Mouse (Mus musculus) bone marrow, adult 2 months (tissue): ENCODE measurements around the gene Cass4. TPM values are rescaled to one million over a fixed set of nuclear protein-coding genes. Genes with fewer than 3 reads are reported as not detected.

Experiments used
- H3K27ac ChIP-seq: fragments of 200-500 bp; 2 replicates; pipeline ENCODE4 v1.5.1; 2012; ENCODE audit warnings: low read depth, mild to moderate bottlenecking, control low read depth, inconsistent platforms, low read length; ENCODE audit not compliant: control insufficient read depth, poor library complexity, insufficient read depth
- H3K4me1 ChIP-seq: fragments of 200-500 bp; 2 replicates; pipeline ENCODE4 v1.6.1; 2011; ENCODE audit warnings: low read length; ENCODE audit not compliant: control insufficient read depth, insufficient read depth
- H3K4me3 ChIP-seq: fragments of 200-500 bp; replicated peaks from 2 replicates; pipeline ENCODE3; 2011; ENCODE audit warnings: mild to moderate bottlenecking, low read depth, low read length, control low read depth; ENCODE audit not compliant: control insufficient read depth
- CTCF ChIP-seq: fragments of 200-500 bp; IDR thresholded peaks from 2 replicates; pipeline ENCODE4 v1.5.1; 2011; ENCODE audit warnings: low read length, control low read depth; ENCODE audit not compliant: control insufficient read depth, insufficient read depth
- POLR2A ChIP-seq: fragments of 200-500 bp; IDR thresholded peaks from 2 replicates; pipeline ENCODE4 v1.6.1; 2011; ENCODE audit warnings: low read depth, mild to moderate bottlenecking, control low read depth, low read length, borderline replicate concordance; ENCODE audit not compliant: control insufficient read depth
- WGBS: fragments of 180-500 bp; shearing (Covaris S2); methylation state at CpG from one replicate; pipeline ENCODE4 v1.1.7; 2018; 5-methylcytosine and 5-hydroxymethylcytosine counted together
- polyA plus RNA-seq: library from polyadenylated mRNA; stranded (reverse); fragments of >200 nt; gene quantifications from 2 replicates; pipeline ENCODE4 v1.2.4, GENCODE M21; 2011; ENCODE audit warnings: low replicate concordance; ENCODE audit not compliant: missing spikeins, insufficient read depth, insufficient read length

Cass4 gene
- polyA plus RNA-seq, 1 experiment, result 6.6 TPM

DNA sequence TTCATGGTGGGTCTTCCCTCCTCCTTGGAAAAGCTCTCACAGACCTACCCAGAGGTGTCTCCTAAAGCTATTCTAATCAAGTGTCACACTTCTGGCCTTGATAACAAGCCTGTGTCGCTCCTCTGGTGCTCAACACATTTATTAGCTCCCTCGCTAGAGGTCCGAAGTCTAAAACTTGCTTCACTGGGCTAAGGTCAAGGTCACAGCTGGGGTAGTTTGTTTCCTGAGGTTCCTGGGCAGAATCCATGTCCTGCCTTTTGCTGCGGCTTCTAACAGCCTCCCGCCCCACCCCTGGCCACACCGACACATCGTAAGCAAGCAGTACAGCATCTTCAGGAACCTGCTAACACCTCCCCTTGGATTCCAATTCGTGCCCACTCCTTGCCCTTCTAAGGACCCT is 42.8 kb upstream of the Cass4 start:
- H3K4me3 ChIP-seq, result no peak overlapping the region
- H3K4me1 ChIP-seq, result peaks cover 3% of the 10 kb centered on the region
- H3K27ac ChIP-seq, result no peak overlapping the region
- TF ChIP-seq CTCF (no peak), POLR2A (no peak)
- 84% methylated on average over 8 of the region's 8 CpGs for WGBS

DNA sequence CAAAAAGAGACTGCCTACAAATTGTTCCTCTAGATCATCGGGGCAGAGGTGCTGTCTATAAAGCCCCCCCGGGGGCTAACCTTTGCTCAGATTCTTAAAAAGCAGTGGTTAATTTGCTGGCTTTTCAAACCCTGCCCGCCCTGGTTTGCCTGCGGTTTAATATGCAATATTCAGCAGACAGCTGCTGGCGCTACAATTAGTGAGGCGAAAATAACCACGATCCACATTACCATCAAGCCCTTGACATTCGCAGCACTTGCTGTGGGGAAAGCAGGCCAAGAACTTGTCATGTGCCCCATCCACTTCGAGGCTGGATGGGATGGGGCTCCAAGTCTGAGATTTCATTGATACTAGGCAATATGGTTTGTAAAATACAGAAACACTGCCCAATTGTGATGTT is 40.4 kb upstream of the Cass4 start:
- 89% methylated on average over 9 of the region's 9 CpGs for WGBS
- Histone ChIP-seq H3K4me1 (peaks cover 3% of the 10 kb centered on the region), H3K27ac (no peak overlapping the region), H3K4me3 (no peak overlapping the region)
- TF ChIP-seq POLR2A (no peak), CTCF (no peak)

DNA sequence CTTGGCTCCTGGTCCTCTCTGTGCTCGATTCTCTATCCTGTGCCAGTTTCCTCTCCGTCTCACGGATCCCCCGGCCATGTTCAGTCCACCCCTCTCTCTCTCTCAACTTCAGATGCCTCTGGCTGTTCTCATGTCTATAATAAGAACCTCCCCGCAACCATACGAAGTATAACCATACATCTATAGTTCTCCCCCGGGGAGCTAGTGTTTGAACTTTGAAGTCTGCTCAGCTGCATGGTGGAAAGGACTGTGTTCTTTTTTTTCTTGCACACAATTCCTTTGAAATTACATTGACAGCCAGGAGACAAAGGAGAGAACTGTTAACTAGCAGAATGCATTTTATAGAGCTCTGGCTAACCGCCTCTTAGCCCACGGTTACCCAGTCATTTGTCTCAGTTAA is 38.8 kb upstream of the Cass4 start:
- Histone ChIP-seq H3K4me3 (no peak overlapping the region), H3K27ac (no peak overlapping the region), H3K4me1 (peaks cover under 1% of the 10 kb centered on the region; the same call in 1 of the 2 replicates)
- 90% methylated on average over 9 of the region's 9 CpGs for WGBS
- TF ChIP-seq CTCF (no peak), POLR2A (no peak)

DNA sequence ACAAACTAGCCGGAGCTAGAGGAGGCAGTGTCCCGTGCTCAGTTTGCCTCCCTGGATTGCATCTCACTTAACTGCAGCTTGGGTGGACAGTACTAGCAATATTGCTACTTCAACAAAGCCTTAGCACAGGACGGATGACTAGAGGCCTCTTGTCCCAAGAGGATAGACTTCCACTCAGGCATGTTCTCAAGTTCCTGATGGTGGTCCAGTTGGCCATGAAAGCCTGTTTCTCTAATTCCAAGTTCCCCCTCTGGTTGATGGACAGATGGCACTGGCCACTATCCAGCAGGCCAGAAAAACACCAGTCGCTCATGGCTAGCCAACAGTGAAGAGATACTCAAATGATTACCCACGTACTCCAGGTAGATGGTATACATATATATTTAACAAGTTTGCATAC is 37.8 kb upstream of the Cass4 start:
- TF ChIP-seq CTCF (no peak), POLR2A (no peak)
- no peak overlapping the region for H3K27ac ChIP-seq
- 90% methylated on average over 5 of the region's 5 CpGs for WGBS

DNA sequence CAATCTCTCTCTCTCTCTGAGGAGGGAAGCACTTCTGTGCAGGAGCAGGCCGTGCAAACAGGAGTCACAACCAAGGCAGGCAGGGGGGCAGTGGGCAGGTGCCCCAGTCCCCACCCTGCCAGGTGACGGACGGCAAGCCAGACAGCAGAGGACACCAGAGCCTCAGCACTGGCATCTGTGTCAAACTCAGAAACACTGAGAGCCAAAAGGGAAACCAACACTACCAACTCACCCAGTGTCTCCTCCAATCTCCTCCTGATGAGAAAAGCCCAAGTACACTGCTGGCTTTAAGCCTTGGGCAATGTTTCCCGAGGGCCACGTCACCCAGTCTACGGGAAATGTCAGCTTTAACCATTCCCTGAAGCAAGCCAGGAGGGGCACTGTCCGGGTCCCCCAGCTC is 30.4 kb upstream of the Cass4 start:
- TF ChIP-seq POLR2A (no peak), CTCF (no peak)
- H3K4me1 ChIP-seq, result no peaks in the 10 kb centered on the region
- 91% methylated on average over 7 of the region's 7 CpGs for WGBS
- no peak overlapping the region for H3K4me3 ChIP-seq
- H3K27ac ChIP-seq, result no peak overlapping the region

More for the DNA sequence above, 37.8 kb upstream of the Cass4 start:
- Histone ChIP-seq H3K4me1 (no peaks in the 10 kb centered on the region; the same call in 1 of the 2 replicates), H3K4me3 (no peak overlapping the region)

DNA sequence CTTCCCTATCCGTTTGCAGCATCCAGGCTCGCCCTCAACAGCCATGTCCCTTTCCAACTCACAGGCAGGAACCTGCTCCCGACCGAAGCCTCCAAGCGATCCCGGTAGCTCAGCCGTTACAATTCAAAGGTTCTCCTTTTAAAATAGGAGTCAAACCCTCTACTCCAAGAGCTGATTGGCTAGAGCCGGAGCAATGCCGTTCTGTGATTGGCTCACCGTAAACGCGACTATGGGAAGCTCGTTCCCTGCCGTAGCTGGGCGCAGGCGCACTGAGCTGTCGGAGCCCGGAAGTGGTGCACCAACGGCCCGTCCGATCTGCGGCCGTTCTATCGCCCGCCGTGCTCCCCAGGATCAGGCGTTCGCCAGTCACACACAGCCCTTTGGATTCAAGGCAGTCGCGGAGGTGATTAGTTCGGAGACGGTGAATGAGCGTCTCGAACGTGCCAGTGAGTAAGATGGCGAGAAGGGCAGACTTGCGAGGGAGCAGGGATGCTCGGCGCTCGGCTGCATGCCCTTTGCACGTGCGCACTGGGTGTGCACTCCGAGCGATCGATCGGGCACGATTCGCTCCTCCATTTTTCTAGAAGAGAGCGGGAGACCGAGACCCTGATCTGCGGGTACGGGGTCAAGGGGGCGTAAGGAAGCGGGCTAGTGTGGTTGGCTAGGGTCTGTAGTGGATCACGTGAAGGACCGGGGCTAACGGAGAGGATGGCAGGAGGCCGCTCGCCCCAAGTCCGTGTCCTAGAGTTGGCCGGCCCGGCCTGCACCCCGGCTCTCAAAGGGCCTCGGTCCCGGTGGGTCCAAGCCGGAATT is 23.0 kb upstream of the Cass4 start, which contains the start of the genes Aurka and Cstf1:
Aurka (minus strand) TSS at position 125 of the 813 bp plus-strand sequence.
Cstf1 (plus strand) TSS at position 271 of the 813 bp plus-strand sequence.
- peak; percentile 64; the same call in 1 of the 2 replicates for TF ChIP-seq POLR2A
- peak; percentile 37; the same call in 1 of the 2 replicates for TF ChIP-seq CTCF
- WGBS, result under 1% methylated on average over 66 of the region's 66 CpGs
- Histone ChIP-seq H3K27ac (peak within 1 kb of the TSS; percentile 85), H3K4me1 (no peaks in the 10 kb centered on the region; the same call in 1 of the 2 replicates), H3K4me3 (peak within 1 kb of the TSS; percentile 92)

DNA sequence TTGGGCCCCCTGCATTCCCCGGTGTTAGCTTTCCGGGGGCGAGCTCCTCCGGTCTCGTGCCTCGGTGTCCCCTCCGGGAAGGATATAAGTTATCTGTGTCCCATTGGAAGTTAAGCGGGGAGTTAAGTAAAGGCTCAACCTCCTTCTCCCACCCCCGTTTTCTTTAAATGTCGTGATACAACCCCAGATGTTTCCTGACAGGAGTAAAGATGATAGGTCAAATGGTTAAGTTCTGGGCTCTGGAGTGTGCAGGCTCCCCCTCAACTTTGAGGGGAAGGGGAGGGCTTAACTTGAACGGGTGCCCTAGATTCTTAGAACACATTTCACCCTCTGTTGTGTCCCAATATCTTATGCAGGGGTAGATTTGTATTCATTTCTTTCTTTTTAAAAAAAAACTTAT is 22.3 kb upstream of the Cass4 start:
- peak overlapping the region; percentile 27; the same call in 1 of the 2 replicates for H3K27ac ChIP-seq
- H3K4me3 ChIP-seq, result peak overlapping the region; percentile 92
- TF ChIP-seq CTCF, result no peak
- no peak for TF ChIP-seq POLR2A
- WGBS, result under 1% methylated on average over 11 of the region's 11 CpGs
- H3K4me1 ChIP-seq, result no peaks in the 10 kb centered on the region; the same call in 1 of the 2 replicates

DNA sequence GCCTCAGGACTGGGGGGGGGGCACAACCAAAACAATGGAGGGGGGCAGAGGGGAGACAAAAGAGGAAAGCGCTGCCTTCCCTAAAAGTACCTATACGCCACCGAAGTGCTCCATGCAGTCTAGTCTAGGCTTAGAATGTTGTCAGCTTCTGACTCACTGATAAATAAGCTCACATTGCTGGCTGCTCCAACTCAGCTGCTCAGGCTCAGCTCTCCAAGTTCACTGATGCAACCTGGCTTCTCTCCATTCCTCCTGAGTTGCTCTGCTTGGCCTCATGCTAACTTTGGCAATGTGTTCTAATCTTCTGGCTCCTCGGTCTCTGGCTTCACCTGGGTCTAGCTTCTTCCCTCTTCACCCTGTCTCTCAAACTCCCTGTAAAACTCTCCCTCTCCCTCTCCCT is 17.0 kb upstream of the Cass4 start:
- WGBS, result 85% methylated on average over 4 of the region's 4 CpGs
- Histone ChIP-seq H3K27ac (no peak overlapping the region), H3K4me1 (peaks cover 5% of the 10 kb centered on the region; the same call in 1 of the 2 replicates), H3K4me3 (no peak overlapping the region)
- no peak for TF ChIP-seq POLR2A
- TF ChIP-seq CTCF, result no peak
